Mouse (Mus musculus): Measurements from ENCODE around the gene Sertad2. TPM values are rescaled to one million over a fixed set of nuclear protein-coding genes. Genes with fewer than 3 reads are reported as not detected.

Gene Sertad2
- polyA plus RNA-seq, 1 experiment from 2014 or later, result 30.9 TPM

DNA sequence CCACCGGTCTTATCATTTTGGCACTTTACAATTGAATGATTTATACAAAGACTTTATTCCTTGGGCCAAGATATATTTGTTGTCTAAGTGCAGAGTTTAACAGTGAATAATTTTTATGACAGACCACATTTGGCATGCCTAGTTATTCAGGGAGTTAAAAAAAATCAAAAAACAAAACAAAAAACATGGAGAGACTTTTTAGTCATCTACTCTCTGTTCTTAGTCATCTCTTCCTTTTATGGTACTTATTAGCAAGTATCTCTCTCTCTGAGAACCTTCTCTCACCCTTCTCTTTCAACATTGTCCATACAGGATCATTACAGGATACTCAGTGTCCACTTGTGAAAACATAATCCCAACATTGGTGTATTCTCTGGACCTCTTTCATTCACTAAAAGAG lies 42.2 kb downstream of the Sertad2 start:
- 68% methylated on average over 1 of the region's 1 CpGs for WGBS
- Histone ChIP-seq H3K4me2 (ENCODE audit: low read depth, low read length) (no peak overlapping the region), H3K4me1 (ENCODE audit: control insufficient read depth, insufficient read depth, low read length) (peaks cover 19% of the 10 kb centered on the region), H3K36me3 (ENCODE audit: control insufficient read depth, insufficient read depth) (no peaks in the 10 kb centered on the region), H3K27me3 (ENCODE audit: control insufficient read depth, insufficient read depth, low read length) (no peaks in the 10 kb centered on the region), H3K9ac (ENCODE audit: low read length) (no peak overlapping the region), H3K27ac (ENCODE audit: low read length) (no peak overlapping the region), H3K9me3 (replicated peaks; ENCODE audit: control insufficient read depth, low read length) (no peaks in the 10 kb centered on the region), H3K4me3 (ENCODE audit: low read length) (no peak overlapping the region)
- ATAC-seq (replicated peaks; ENCODE audit: extremely low read depth, insufficient read depth, low FRiP score), result no peak

DNA sequence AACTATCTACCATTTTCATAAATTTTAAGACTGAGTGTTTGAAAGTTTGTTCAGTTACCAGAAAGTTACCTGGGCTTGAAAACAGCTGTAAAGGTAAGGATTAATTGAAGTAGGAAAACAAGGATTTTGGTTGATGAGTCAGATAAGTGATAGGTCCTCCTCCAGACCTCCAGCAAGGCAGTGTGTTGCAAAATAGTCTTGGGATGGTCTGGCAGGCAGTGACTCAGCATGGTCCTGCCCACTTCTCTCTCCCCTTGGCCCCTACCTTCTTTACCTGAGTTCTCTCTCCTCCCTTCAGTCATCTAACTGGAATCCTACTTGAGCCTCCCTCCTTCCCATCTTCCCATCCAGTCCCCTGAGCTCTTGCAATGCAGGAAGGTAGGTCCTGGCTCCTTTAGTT lies 43.1 kb downstream of the Sertad2 start:
- no peak for ATAC-seq (replicated peaks; ENCODE audit: extremely low read depth, insufficient read depth, low FRiP score)
- Histone ChIP-seq H3K9me3 (replicated peaks; ENCODE audit: control insufficient read depth, low read length) (no peaks in the 10 kb centered on the region), H3K27me3 (ENCODE audit: control insufficient read depth, insufficient read depth, low read length) (no peaks in the 10 kb centered on the region), H3K36me3 (ENCODE audit: control insufficient read depth, insufficient read depth) (no peaks in the 10 kb centered on the region), H3K4me3 (ENCODE audit: low read length) (no peak overlapping the region), H3K4me2 (ENCODE audit: low read depth, low read length) (no peak overlapping the region), H3K27ac (ENCODE audit: low read length) (no peak overlapping the region), H3K9ac (ENCODE audit: low read length) (no peak overlapping the region), H3K4me1 (ENCODE audit: control insufficient read depth, insufficient read depth, low read length) (peaks cover 12% of the 10 kb centered on the region)

DNA sequence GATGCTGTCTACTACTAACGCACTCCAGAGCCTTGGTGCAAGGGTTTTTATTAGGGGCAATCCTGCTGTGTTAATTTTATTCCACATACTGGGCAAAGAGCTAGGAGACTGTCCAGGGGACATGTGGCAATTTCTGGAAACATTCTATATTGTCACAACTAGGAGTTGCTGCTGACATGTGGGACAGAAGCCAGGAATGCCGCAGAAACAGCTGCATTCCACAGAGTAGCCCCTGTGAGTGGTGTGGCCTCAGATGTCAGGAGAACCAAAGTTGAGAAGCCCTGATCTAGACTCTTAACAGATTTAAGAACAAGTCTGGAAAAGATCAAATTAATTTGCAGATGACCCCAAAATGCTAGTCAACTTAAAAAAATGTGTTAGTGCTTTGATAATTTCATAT lies 46.3 kb downstream of the Sertad2 start:
- Histone ChIP-seq H3K4me2 (ENCODE audit: low read depth, low read length) (no peak overlapping the region), H3K36me3 (ENCODE audit: control insufficient read depth, insufficient read depth) (no peaks in the 10 kb centered on the region), H3K27me3 (ENCODE audit: control insufficient read depth, insufficient read depth, low read length) (no peaks in the 10 kb centered on the region), H3K9me3 (replicated peaks; ENCODE audit: control insufficient read depth, low read length) (no peaks in the 10 kb centered on the region), H3K4me1 (ENCODE audit: control insufficient read depth, insufficient read depth, low read length) (peaks cover 16% of the 10 kb centered on the region), H3K4me3 (ENCODE audit: low read length) (no peak overlapping the region), H3K9ac (ENCODE audit: low read length) (no peak overlapping the region), H3K27ac (ENCODE audit: low read length) (peak overlapping the region; percentile 67)
- peak; percentile 67; the same call in 1 of the 2 replicates for ATAC-seq (replicated peaks; ENCODE audit: extremely low read depth, insufficient read depth, low FRiP score)
- WGBS, result 12% methylated on average over 2 of the region's 2 CpGs

DNA sequence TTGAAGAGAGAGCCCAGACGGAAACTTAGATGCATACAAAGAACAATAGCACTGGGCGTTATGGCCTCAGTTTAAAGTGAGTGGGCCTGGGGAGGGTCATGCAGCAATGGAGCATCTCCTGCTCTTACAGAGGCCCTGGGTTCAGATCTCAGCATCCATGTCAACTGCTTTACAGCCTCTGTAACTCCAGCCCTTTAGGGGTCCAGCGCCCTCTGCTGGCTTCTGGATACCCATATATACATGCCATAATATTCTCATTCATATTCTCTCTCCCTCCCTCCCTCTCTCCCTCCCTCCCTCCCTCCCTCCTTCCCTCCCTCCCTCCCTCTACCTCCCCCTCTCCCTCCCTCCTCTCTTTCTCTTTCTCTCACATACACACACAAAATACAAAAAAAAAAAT lies 49.0 kb downstream of the Sertad2 start:
- H3K27ac ChIP-seq (ENCODE audit: low read length), result no peak overlapping the region
- peaks cover 25% of the 10 kb centered on the region for H3K4me1 ChIP-seq (ENCODE audit: control insufficient read depth, insufficient read depth, low read length)
- H3K4me3 ChIP-seq (ENCODE audit: low read length), result no peak overlapping the region
- no peaks in the 10 kb centered on the region for H3K9me3 ChIP-seq (replicated peaks; ENCODE audit: control insufficient read depth, low read length)
- WGBS, result 76% methylated on average over 3 of the region's 3 CpGs
- H3K9ac ChIP-seq (ENCODE audit: low read length), result no peak overlapping the region
- no peak overlapping the region for H3K4me2 ChIP-seq (ENCODE audit: low read depth, low read length)
- ATAC-seq (replicated peaks; ENCODE audit: extremely low read depth, insufficient read depth, low FRiP score), result no peak
- H3K27me3 ChIP-seq (ENCODE audit: control insufficient read depth, insufficient read depth, low read length), result no peaks in the 10 kb centered on the region
- no peaks in the 10 kb centered on the region for H3K36me3 ChIP-seq (ENCODE audit: control insufficient read depth, insufficient read depth)

DNA sequence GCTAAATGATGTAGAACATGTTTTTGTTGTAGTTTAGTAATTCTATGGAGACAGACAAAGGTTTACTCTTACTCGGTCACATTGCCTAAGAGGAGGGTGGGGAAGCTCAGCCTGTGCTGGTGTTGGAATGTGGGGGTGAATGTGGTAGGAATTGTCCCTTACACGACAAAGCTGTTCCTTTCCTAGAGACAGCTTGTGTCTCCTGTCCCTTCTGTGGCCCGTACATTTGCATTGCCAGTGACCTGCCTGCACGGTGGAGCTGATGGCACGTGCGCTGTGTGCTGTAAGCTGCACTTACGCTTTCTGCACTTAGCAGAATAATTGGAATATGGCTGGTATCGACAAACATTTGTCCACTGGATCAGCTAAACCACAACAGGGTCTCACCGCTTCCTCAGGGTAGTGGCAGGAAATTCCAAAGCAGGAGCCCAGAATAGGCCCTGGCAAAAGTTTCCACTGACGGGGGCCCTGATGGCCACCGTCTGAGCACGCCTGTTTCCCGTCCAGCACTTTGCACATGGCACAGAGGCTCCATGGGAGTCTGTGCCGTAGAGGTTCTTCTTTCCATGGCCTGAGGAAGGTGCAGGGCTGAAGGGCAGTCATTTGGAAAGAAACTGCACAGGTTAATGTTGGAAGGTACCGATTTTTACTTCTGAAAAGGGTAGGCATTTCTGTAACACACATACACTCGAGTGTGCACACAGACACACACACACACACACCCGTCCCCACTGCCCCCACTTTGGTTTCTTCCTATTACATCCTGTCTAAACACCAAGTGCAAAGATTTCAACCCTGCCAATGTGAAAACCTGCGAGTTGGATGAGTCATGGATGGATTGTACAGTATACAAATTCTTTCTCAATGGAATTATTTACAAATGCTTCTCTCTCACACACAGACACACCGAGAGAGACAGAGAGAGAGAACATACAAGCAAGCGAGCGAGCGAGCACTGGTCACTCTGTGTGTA lies 51.5 kb downstream of the Sertad2 start:
- Histone ChIP-seq H3K9me3 (replicated peaks; ENCODE audit: control insufficient read depth, low read length) (no peaks in the 10 kb centered on the region), H3K4me2 (ENCODE audit: low read depth, low read length) (peak overlapping the region; percentile 40), H3K4me3 (ENCODE audit: low read length) (no peak overlapping the region), H3K4me1 (ENCODE audit: control insufficient read depth, insufficient read depth, low read length) (peaks cover 16% of the 10 kb centered on the region), H3K36me3 (ENCODE audit: control insufficient read depth, insufficient read depth) (no peaks in the 10 kb centered on the region), H3K27me3 (ENCODE audit: control insufficient read depth, insufficient read depth, low read length) (no peaks in the 10 kb centered on the region), H3K27ac (ENCODE audit: low read length) (peak overlapping the region; percentile 79), H3K9ac (ENCODE audit: low read length) (peak overlapping the region; percentile 12; the same call in 1 of the 2 replicates)
- WGBS, result 35% methylated on average over 22 of the region's 22 CpGs
- ATAC-seq (replicated peaks; ENCODE audit: extremely low read depth, insufficient read depth, low FRiP score), result peak; percentile 81

DNA sequence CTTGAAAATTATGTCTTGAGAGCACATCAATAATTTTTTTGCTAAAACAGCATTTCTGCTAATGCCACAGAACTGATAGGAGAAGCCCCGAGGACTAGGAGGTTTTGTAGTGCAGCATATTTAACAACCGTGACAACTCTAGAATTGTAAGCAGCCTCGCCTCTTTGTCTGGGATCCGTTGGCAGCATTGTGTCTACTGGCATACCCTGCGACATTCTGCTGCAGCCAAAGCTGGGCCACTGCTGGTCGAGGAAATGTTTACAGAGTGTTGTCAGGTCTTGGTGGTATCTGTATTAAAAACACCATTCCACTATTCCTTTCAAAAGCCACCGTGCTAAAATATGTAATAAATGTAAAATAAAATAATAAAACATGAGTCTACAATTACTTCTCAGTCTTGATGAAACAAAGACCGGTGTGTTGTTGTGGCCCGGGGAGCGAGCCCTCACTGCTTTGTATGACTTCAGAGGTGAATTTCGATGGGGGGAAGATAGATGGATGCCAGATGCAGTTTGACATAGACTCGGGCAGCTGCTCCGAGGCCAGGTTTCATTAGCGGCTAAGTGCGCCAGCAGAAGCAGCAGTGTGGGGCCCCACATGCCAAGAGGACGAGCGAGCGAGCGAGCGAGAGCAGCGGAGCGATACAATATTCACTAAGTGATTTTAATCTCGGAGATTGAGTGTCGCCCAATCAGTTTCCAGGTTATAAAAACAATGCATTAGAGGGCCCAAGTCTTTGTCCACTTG lies 60.2 kb downstream of the Sertad2 start:
- H3K9ac ChIP-seq (ENCODE audit: low read length), result peak overlapping the region; percentile 18; the same call in 1 of the 2 replicates
- no peaks in the 10 kb centered on the region for H3K9me3 ChIP-seq (replicated peaks; ENCODE audit: control insufficient read depth, low read length)
- H3K27ac ChIP-seq (ENCODE audit: low read length), result peak overlapping the region; percentile 58
- H3K27me3 ChIP-seq (ENCODE audit: control insufficient read depth, insufficient read depth, low read length), result no peaks in the 10 kb centered on the region
- 0 out of 2 replicates have a peak overlapping the region, but pooled peaks have one; percentile 9 for H3K4me3 ChIP-seq (ENCODE audit: low read length)
- H3K4me1 ChIP-seq (ENCODE audit: control insufficient read depth, insufficient read depth, low read length), result peaks cover 23% of the 10 kb centered on the region
- peak overlapping the region; percentile 50 for H3K4me2 ChIP-seq (ENCODE audit: low read depth, low read length)
- no peak for ATAC-seq (replicated peaks; ENCODE audit: extremely low read depth, insufficient read depth, low FRiP score)
- WGBS, result 32% methylated on average over 24 of the region's 24 CpGs
- H3K36me3 ChIP-seq (ENCODE audit: control insufficient read depth, insufficient read depth), result no peaks in the 10 kb centered on the region

DNA sequence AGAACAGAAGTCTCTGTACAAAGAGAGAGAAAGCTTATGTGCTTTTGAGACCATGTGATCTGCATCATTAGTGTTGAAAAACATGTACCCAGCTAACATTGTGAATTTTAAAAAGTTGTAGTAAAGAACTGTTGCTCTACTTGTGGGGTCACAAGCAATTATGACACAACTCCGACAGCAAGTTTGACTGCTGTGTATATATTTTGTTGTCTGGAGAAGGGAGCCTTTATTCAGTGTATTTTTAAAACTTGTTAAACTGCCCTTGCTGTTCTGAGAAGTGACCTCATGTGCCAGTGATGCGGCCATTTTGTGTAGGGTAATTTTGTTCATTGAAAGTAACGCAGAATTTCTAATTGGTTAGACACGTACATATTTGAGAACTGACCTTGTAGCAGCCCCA lies 61.1 kb downstream of the Sertad2 start:
- no peaks in the 10 kb centered on the region for H3K36me3 ChIP-seq (ENCODE audit: control insufficient read depth, insufficient read depth)
- no peaks in the 10 kb centered on the region for H3K9me3 ChIP-seq (replicated peaks; ENCODE audit: control insufficient read depth, low read length)
- no peak overlapping the region for H3K9ac ChIP-seq (ENCODE audit: low read length)
- no peaks in the 10 kb centered on the region for H3K27me3 ChIP-seq (ENCODE audit: control insufficient read depth, insufficient read depth, low read length)
- ATAC-seq (replicated peaks; ENCODE audit: extremely low read depth, insufficient read depth, low FRiP score), result no peak
- H3K4me2 ChIP-seq (ENCODE audit: low read depth, low read length), result no peak overlapping the region
- H3K4me1 ChIP-seq (ENCODE audit: control insufficient read depth, insufficient read depth, low read length), result peaks cover 27% of the 10 kb centered on the region
- WGBS, result 83% methylated on average over 4 of the region's 4 CpGs
- H3K4me3 ChIP-seq (ENCODE audit: low read length), result no peak overlapping the region
- no peak overlapping the region for H3K27ac ChIP-seq (ENCODE audit: low read length)

DNA sequence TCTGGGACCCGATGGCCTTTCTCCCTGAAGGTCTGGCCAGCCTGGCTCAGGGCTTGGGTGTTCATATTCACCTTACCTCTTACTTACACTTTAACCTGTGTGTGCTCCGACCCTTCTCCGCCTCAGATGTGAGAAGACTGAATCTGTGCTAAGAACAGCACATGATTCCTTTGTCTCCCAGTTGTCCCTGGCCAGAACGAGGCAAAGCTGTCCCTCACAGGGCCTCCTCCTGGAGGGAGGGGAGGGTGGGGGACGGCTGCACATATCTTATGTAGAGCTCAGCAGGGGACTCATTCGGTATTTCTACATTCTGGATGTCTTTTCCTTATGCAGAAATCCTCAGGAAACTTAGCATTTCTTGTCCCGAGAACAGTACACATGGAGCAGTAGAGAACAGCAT lies 62.6 kb downstream of the Sertad2 start:
- ATAC-seq (replicated peaks; ENCODE audit: extremely low read depth, insufficient read depth, low FRiP score), result no peak
- Histone ChIP-seq H3K4me2 (ENCODE audit: low read depth, low read length) (no peak overlapping the region), H3K4me1 (ENCODE audit: control insufficient read depth, insufficient read depth, low read length) (peaks cover 27% of the 10 kb centered on the region), H3K36me3 (ENCODE audit: control insufficient read depth, insufficient read depth) (no peaks in the 10 kb centered on the region), H3K9me3 (replicated peaks; ENCODE audit: control insufficient read depth, low read length) (no peaks in the 10 kb centered on the region), H3K27ac (ENCODE audit: low read length) (no peak overlapping the region), H3K27me3 (ENCODE audit: control insufficient read depth, insufficient read depth, low read length) (no peaks in the 10 kb centered on the region), H3K9ac (ENCODE audit: low read length) (peak overlapping the region; percentile 36; the same call in 1 of the 2 replicates), H3K4me3 (ENCODE audit: low read length) (no peak overlapping the region)
- WGBS, result 52% methylated on average over 7 of the region's 7 CpGs

DNA sequence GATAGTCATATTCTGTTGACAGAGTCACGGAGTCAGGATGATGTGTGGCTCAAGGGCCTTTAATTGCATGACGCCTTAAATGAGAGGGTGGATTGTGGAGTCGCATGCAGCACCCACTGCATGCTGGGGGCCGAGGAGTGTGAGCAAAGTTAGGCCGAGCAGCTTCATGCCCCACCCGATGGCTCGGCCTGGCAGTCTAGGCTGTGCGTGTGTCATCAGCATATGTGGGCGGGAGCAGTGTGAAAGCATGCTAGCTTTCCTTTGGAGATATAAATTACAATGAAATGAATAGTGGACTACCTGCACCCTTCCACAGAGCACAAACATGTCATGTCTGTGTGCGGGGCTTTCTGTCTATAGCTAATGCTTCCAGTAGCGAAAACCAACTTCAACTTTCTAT lies 65.4 kb downstream of the Sertad2 start:
- Histone ChIP-seq H3K4me2 (ENCODE audit: low read depth, low read length) (no peak overlapping the region), H3K27ac (ENCODE audit: low read length) (peak overlapping the region; percentile 46; the same call in 1 of the 2 replicates), H3K4me3 (ENCODE audit: low read length) (no peak overlapping the region), H3K36me3 (ENCODE audit: control insufficient read depth, insufficient read depth) (no peaks in the 10 kb centered on the region), H3K27me3 (ENCODE audit: control insufficient read depth, insufficient read depth, low read length) (no peaks in the 10 kb centered on the region), H3K9me3 (replicated peaks; ENCODE audit: control insufficient read depth, low read length) (no peaks in the 10 kb centered on the region), H3K9ac (ENCODE audit: low read length) (no peak overlapping the region), H3K4me1 (ENCODE audit: control insufficient read depth, insufficient read depth, low read length) (peaks cover 16% of the 10 kb centered on the region)
- WGBS, result 56% methylated on average over 11 of the region's 11 CpGs
- ATAC-seq (replicated peaks; ENCODE audit: extremely low read depth, insufficient read depth, low FRiP score), result no peak

Measured in heart, embryonic 16.5 days (tissue).